Mouse (Mus musculus) liver, postnatal 0 days (tissue): ENCODE data around the gene Ccdc70.

Experiments
- CTCF ChIP-seq: sonication (generic); IDR thresholded peaks from 2 replicates; pipeline ENCODE4 v1.5.1; 2016; ENCODE audit warnings: antibody characterized with exemption, low read depth
- EP300 ChIP-seq: IDR thresholded peaks from 2 replicates; pipeline ENCODE4 v1.6.1; 2016; ENCODE audit warnings: antibody characterized with exemption, low read depth, mild to moderate bottlenecking

DNA sequence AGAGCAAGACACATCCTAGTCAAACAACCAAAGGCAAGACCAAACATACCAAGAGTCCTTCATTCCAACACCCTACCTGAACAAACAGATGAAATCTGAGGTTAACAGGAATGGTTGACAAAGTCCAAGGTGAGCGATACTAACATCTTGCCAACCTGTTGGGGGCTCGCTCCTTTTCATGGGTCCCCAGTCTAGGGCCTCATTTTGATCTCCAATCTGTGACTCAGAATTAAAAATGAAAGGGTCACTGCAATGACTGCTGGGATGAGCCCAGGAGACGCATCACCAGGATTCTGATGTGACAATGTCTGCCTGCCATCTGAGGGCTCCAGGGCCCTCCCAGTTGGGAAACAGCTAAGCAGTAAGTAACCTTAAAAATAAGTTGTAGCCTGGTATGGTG is at the start of gene Ccdc70:
- no peak for TF ChIP-seq EP300
- no peak for TF ChIP-seq CTCF
